Mouse (Mus musculus): ENCODE results near the gene Ormdl3. TPM values are rescaled to one million over a fixed set of nuclear protein-coding genes. Genes with fewer than 3 reads are reported as not detected.
A peak's percentile ranks its signal among the peaks of the same experiment; 100 is the strongest.

The Ormdl3 gene
- polyA plus RNA-seq, 1 experiment from 2014 or later = 82.8 TPM

DNA sequence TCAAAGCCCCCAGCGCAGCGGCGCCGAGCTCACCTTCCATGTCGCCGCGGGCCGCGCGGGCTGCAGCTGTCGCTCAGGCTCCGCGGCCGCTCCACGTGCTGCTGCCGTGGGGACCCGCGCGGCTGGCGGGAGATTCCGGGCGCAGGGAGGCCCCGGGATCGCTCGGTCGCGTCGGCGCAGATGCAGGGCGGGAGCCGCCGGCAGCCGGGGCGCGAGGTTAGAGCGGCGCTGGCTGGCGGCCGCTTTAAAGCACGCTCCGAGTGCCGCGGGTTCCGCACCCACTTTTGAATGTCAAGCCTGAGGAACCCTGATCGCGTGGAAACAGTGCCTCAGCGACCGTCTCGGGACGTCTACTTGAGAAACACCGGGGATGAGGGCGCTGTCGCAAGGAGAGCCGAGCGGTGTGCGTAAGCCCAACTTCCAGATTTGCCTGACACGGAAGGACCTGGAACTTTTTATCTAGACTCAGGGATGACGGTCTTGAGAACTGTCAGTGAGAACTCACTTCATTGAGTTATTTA lies 41.4 kb downstream of the Ormdl3 start, which contains the start of gene Ikzf3:
Ikzf3 (minus strand) TSS at position 321 of the 521 bp plus-strand sequence.
- Histone ChIP-seq H3K27ac (no peak within 1 kb of the TSS), H3K4me3 (peak within 1 kb of the TSS; percentile 49), H3K4me1 (peaks cover 14% of the 10 kb centered on the region), H3K9me3 (no peaks in the 10 kb centered on the region), H3K9ac (peak within 1 kb of the TSS; percentile 63), H3K36me3 (no peaks in the 10 kb centered on the region), H3K4me2 (replicated peaks) (peak within 1 kb of the TSS; percentile 86), H3K27me3 (peaks cover 84% of the 10 kb centered on the region)
- WGBS = 1% methylated on average over 58 of the region's 58 CpGs
- ATAC-seq (ENCODE audit: low FRiP score, low read depth) = no peak

DNA sequence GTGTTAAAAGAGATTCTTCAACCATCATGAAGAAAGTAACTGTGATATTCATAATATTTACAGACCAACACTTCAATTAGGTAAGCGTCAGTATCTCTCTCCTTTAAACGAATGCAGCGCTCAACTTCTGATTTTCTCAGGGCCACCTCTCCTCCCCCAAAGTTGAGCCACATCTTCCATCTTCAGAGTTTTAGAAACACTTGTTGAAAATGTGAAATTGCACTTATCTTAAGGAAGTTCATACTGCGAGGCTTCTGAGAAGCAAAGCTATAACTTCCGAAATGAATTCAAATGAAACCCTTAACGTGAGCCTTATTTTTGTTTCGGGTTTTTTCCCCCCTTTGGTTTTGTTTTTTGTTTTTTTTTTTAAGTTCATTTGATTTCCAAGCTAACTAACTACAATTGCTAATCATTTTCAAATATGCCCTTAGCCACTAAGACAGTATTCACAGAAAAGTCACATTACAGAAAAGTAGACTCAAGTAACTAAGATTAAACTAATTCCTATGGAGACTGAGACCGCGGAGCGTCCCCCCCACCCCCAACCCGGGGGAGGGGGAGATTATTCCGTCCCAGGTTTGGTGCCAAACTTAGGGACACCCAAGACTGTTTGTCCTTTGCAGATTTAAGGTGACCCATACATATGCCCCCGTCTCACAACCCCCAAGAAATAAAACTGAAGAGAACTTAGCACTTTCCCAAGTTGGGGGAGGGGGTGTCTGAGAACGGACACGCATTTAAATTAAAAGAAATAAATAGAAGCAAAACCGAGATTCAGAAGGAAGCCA lies 42.1 kb downstream of the Ormdl3 start:
- Histone ChIP-seq H3K27me3 (peaks cover 79% of the 10 kb centered on the region), H3K27ac (no peak overlapping the region), H3K4me3 (peak overlapping the region; percentile 49), H3K4me1 (peaks cover 8% of the 10 kb centered on the region), H3K36me3 (no peaks in the 10 kb centered on the region), H3K9me3 (0 out of 2 replicates have a peak, but pooled peaks cover 2% of the 10 kb centered on the region), H3K9ac (peak overlapping the region; percentile 63), H3K4me2 (replicated peaks) (peak overlapping the region; percentile 86)
- no peak for ATAC-seq (ENCODE audit: low FRiP score, low read depth)
- WGBS = 2% methylated on average over 16 of the region's 16 CpGs

DNA sequence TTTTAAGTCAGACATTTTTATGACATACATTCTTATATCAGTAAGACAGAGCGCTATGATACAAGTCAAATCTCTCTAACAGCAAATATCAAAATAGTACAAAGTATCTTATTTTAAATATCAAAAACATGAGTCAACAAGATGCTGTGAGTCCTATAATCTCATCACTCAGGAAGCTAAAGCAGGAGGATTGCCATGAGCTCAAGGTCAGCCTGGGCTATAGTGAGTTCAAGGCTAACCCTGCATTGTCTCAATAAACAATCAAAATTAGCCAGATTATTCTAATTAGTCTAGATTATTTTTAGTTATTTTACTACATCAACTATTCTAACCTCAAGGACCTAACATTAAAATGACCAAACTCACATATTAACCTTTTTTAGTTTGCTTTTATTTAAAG lies 43.8 kb downstream of the Ormdl3 start:
- 77% methylated on average over 1 of the region's 1 CpGs for WGBS

DNA sequence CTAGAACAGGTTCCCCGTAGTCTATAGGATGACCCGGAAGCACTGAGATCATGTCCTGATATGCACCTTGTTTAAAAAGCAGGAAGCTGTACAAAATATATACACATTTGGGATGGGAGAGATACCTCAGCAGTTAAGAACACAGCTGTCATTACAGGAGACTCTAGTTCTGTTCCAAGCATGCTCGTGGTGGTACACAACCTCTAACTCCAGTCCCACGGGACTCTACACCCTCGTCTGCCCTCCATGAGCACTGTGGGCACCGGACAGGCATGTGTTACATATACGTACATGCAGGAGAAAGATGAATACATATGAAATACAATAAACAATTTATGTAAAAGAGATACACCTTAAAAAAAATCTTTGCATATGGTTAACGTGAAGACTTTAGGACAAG lies 44.6 kb downstream of the Ormdl3 start:
- Histone ChIP-seq H3K4me3 (no peak overlapping the region), H3K27me3 (peaks cover 54% of the 10 kb centered on the region), H3K9ac (no peak overlapping the region), H3K4me2 (replicated peaks) (no peak overlapping the region), H3K9me3 (0 out of 2 replicates have a peak, but pooled peaks cover 2% of the 10 kb centered on the region), H3K36me3 (no peaks in the 10 kb centered on the region), H3K27ac (no peak overlapping the region), H3K4me1 (peaks cover 8% of the 10 kb centered on the region)
- WGBS = 71% methylated on average over 8 of the region's 8 CpGs
- ATAC-seq (ENCODE audit: low FRiP score, low read depth) = no peak

More for the DNA sequence above, 43.8 kb downstream of the Ormdl3 start:
- H3K36me3 ChIP-seq = no peaks in the 10 kb centered on the region
- no peak overlapping the region for H3K27ac ChIP-seq
- H3K27me3 ChIP-seq = peaks cover 63% of the 10 kb centered on the region
- H3K4me2 ChIP-seq (replicated peaks) = no peak overlapping the region
- no peak for ATAC-seq (ENCODE audit: low FRiP score, low read depth)
- H3K4me1 ChIP-seq = peaks cover 8% of the 10 kb centered on the region
- H3K4me3 ChIP-seq = no peak overlapping the region
- H3K9me3 ChIP-seq = 0 out of 2 replicates have a peak, but pooled peaks cover 2% of the 10 kb centered on the region
- no peak overlapping the region for H3K9ac ChIP-seq

DNA sequence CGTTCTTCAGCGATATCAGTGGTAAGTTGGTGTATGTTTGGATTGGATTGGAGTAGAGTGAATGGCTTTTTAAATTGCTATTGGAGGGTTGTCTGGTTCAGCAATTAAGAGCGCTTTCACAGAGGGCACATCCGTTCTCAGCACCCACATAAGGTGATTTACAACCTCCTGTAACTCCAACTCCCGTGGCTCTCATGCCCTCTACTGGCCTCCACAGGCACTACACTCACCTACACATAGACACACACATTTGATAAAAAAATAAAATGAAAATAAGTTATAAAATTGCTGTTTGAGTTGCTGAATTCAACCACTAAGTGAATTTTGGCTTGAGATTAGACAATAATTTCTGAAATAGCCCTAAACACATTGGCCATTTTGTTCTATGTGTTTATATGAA lies 46.8 kb downstream of the Ormdl3 start:
- no peak overlapping the region for H3K9ac ChIP-seq
- no peak overlapping the region for H3K4me3 ChIP-seq
- 0 out of 2 replicates have a peak, but pooled peaks cover 2% of the 10 kb centered on the region for H3K9me3 ChIP-seq
- no peaks in the 10 kb centered on the region for H3K36me3 ChIP-seq
- WGBS = 75% methylated on average over 5 of the region's 5 CpGs
- no peak overlapping the region for H3K4me2 ChIP-seq (replicated peaks)
- H3K27ac ChIP-seq = no peak overlapping the region
- peaks cover 2% of the 10 kb centered on the region for H3K4me1 ChIP-seq
- ATAC-seq (ENCODE audit: low FRiP score, low read depth) = no peak
- H3K27me3 ChIP-seq = peaks cover 32% of the 10 kb centered on the region

DNA sequence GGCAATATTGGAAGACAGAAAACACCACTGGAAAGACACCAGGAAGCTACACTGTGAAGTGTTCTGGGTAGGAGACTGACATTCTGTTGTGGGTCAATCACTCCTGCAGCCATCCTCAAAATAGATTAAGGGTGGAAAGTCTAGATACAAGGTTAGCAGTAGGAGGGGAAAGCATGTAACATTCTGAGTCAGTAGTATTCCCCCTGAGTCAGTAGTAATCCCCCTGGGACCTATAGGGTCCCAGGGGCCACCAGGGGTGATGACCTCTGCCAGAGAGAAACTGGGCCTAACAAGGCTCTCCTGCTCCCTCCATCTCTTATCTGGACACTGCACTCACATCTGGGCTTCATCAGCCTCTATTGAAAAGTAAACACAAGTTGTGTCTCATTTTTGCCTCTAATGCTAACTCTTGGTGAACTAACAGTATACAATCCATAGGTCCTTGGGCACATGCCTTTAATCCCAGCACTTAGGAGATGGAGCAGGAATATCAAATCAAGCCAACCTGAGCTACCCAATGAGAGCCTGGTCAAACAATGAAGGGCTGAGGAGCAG lies 49.6 kb downstream of the Ormdl3 start:
- Histone ChIP-seq H3K9me3 (0 out of 2 replicates have a peak, but pooled peaks cover 2% of the 10 kb centered on the region), H3K36me3 (no peaks in the 10 kb centered on the region), H3K27me3 (peaks cover 16% of the 10 kb centered on the region), H3K4me1 (no peaks in the 10 kb centered on the region), H3K9ac (no peak overlapping the region), H3K4me2 (replicated peaks) (no peak overlapping the region), H3K4me3 (no peak overlapping the region), H3K27ac (no peak overlapping the region)
- ATAC-seq (ENCODE audit: low FRiP score, low read depth) = no peak

Other genes starting within 250 kb of the Ormdl3 start
- gene Ppp1r1b, start 239.0 kb downstream of the Ormdl3 start, polyA plus RNA-seq (2015; fragmentation: Nextera tagmentation; extraction: Ambion mirVana) = 1.5 and 1.9 TPM in 2 replicates
- 41.9 and 43.2 TPM in 2 replicates for gene Stard3, start 229.0 kb downstream of the Ormdl3 start, polyA plus RNA-seq (2015; fragmentation: Nextera tagmentation; extraction: Ambion mirVana)
- gene Tcap, start 203.6 kb downstream of the Ormdl3 start, polyA plus RNA-seq (2015; fragmentation: Nextera tagmentation; extraction: Ambion mirVana) = 11.3 and 12.9 TPM in 2 replicates
- gene Pnmt, start 200.9 kb downstream of the Ormdl3 start, polyA plus RNA-seq (2015; fragmentation: Nextera tagmentation; extraction: Ambion mirVana) = 1.4 and 1.6 TPM in 2 replicates
- 10.4 and 12.4 TPM in 2 replicates for gene Pgap3, start 186.9 kb downstream of the Ormdl3 start, polyA plus RNA-seq (2015; fragmentation: Nextera tagmentation; extraction: Ambion mirVana)
- 47.3 and 53.0 TPM in 2 replicates for gene Erbb2, start 174.9 kb downstream of the Ormdl3 start, polyA plus RNA-seq (2015; fragmentation: Nextera tagmentation; extraction: Ambion mirVana)
- 76.0 and 79.4 TPM in 2 replicates for gene Mien1, start 148.4 kb downstream of the Ormdl3 start, polyA plus RNA-seq (2015; fragmentation: Nextera tagmentation; extraction: Ambion mirVana)
- 5.2 and 6.7 TPM in 2 replicates for gene Grb7, start 141.0 kb downstream of the Ormdl3 start, polyA plus RNA-seq (2015; fragmentation: Nextera tagmentation; extraction: Ambion mirVana)
- 0.49 and 0.52 TPM in 2 replicates for gene Ikzf3, start 41.3 kb downstream of the Ormdl3 start, polyA plus RNA-seq (2015; fragmentation: Nextera tagmentation; extraction: Ambion mirVana)
- gene Zpbp2, start 36.3 kb downstream of the Ormdl3 start, polyA plus RNA-seq (2015; fragmentation: Nextera tagmentation; extraction: Ambion mirVana) = 0.11 and 0.31 TPM in 2 replicates
- not detected in 2 replicates for gene Lrrc3c, start 10.9 kb upstream of the Ormdl3 start, polyA plus RNA-seq (2015; fragmentation: Nextera tagmentation; extraction: Ambion mirVana)
- 1.2 and 1.4 TPM in 2 replicates for gene Gm12355, start 38.3 kb upstream of the Ormdl3 start, polyA plus RNA-seq (2015; fragmentation: Nextera tagmentation; extraction: Ambion mirVana)
- not detected in 2 replicates for gene Gsdma3, start 39.0 kb upstream of the Ormdl3 start, polyA plus RNA-seq (2015; fragmentation: Nextera tagmentation; extraction: Ambion mirVana)
- not detected in 2 replicates for gene Gsdma2, start 59.4 kb upstream of the Ormdl3 start, polyA plus RNA-seq (2015; fragmentation: Nextera tagmentation; extraction: Ambion mirVana)
- 0.10 and 0.13 TPM in 2 replicates for gene Gsdma, start 77.0 kb upstream of the Ormdl3 start, polyA plus RNA-seq (2015; fragmentation: Nextera tagmentation; extraction: Ambion mirVana)
- gene Psmd3, start 95.2 kb upstream of the Ormdl3 start, polyA plus RNA-seq (2015; fragmentation: Nextera tagmentation; extraction: Ambion mirVana) = 210 and 212 TPM in 2 replicates
- gene Csf3, start 113.9 kb upstream of the Ormdl3 start, polyA plus RNA-seq (2015; fragmentation: Nextera tagmentation; extraction: Ambion mirVana) = not detected in 2 replicates
- 56.0 and 61.0 TPM in 2 replicates for gene Med24, start 142.1 kb upstream of the Ormdl3 start, polyA plus RNA-seq (2015; fragmentation: Nextera tagmentation; extraction: Ambion mirVana)
- 34.1 and 34.3 TPM in 2 replicates for gene Thra, start 153.3 kb upstream of the Ormdl3 start, polyA plus RNA-seq (2015; fragmentation: Nextera tagmentation; extraction: Ambion mirVana)
- 0.93 and 1.1 TPM in 2 replicates for gene Nr1d1, start 188.0 kb upstream of the Ormdl3 start, polyA plus RNA-seq (2015; fragmentation: Nextera tagmentation; extraction: Ambion mirVana)
- 28.9 and 29.2 TPM in 2 replicates for gene Msl1, start 208.1 kb upstream of the Ormdl3 start, polyA plus RNA-seq (2015; fragmentation: Nextera tagmentation; extraction: Ambion mirVana)
- 39.5 and 40.0 TPM in 2 replicates for gene Casc3, start 217.5 kb upstream of the Ormdl3 start, polyA plus RNA-seq (2015; fragmentation: Nextera tagmentation; extraction: Ambion mirVana)
- gene Rapgefl1, start 249.4 kb upstream of the Ormdl3 start, polyA plus RNA-seq (2015; fragmentation: Nextera tagmentation; extraction: Ambion mirVana) = 4.2 and 4.4 TPM in 2 replicates

Measured in limb, embryonic 13.5 days (tissue).